Mouse (Mus musculus) heart, embryonic 10.5 days (tissue): Measurements from ENCODE around the gene H2al1m. TPM values are rescaled to one million over a fixed set of nuclear protein-coding genes. Genes with fewer than 3 reads are reported as not detected.
"Not testable (repeated sequence)": the region's sequence is repeated elsewhere in the genome, so short reads cannot be mapped to it uniquely, and the experiment has no call there.

ENCODE experiments used
- DNase-seq: peaks from one replicate; pipeline ENCODE4 v3.0.0-alpha.2; 2017; ENCODE audit warnings: low spot score
- H3K27ac ChIP-seq: fragments of 300-500 bp; sonication (generic); 2 replicates; pipeline ENCODE4 v1.5.1; 2016; ENCODE audit warnings: mild to moderate bottlenecking
- H3K27me3 ChIP-seq: fragments of 300-500 bp; sonication (generic); 2 replicates; pipeline ENCODE4 v1.6.1; 2016; ENCODE audit warnings: mild to moderate bottlenecking; ENCODE audit not compliant: poor library complexity, insufficient read depth, severe bottlenecking
- H3K36me3 ChIP-seq: fragments of 300-500 bp; sonication (generic); 2 replicates; pipeline ENCODE4 v1.6.1; 2016; ENCODE audit warnings: mild to moderate bottlenecking, moderate library complexity
- H3K4me1 ChIP-seq: fragments of 300-500 bp; sonication (generic); 2 replicates; pipeline ENCODE4 v1.6.1; 2016; ENCODE audit warnings: mild to moderate bottlenecking
- H3K4me3 ChIP-seq: fragments of 300-500 bp; sonication (generic); 2 replicates; pipeline ENCODE4 v1.5.1; 2016; ENCODE audit warnings: mild to moderate bottlenecking, moderate library complexity
- H3K9me3 ChIP-seq: fragments of 300-500 bp; sonication (generic); 2 replicates; pipeline ENCODE4 v1.6.1; 2016; ENCODE audit warnings: mild to moderate bottlenecking, moderate library complexity
- WGBS: fragments of 180-500 bp; shearing (Covaris S2); methylation state at CpG from one replicate; pipeline ENCODE4 v1.1.7; 2016; 5-methylcytosine and 5-hydroxymethylcytosine counted together
- polyA plus RNA-seq: library from polyadenylated mRNA; unstranded; fragments of >200 nt; fragmentation: Nextera tagmentation; extraction: Ambion mirVana; gene quantifications from 2 replicates; pipeline ENCODE4 v1.2.1, GENCODE M21; 2016

The H2al1m gene
- polyA plus RNA-seq, 1 experiment from 2014 or later: not detected

- peak within 1 kb of the TSS; percentile 85 for H3K27ac ChIP-seq
- no peaks in the 10 kb centered on the region for H3K4me1 ChIP-seq
- 11% methylated on average over 79 of the region's 94 CpGs for WGBS
- no peaks in the 10 kb centered on the region for H3K9me3 ChIP-seq
- peak; percentile 88 for DNase-seq
- H3K4me3 ChIP-seq: peak within 1 kb of the TSS; percentile 66
- peaks cover 11% of the 10 kb centered on the region; the same call in 1 of the 2 replicates for H3K27me3 ChIP-seq
- H3K36me3 ChIP-seq: no peaks in the 10 kb centered on the region
Observed at GRCm38 (mm10) chrX:9272460-9273361, 10.9 kb upstream of the H2al1m start, which contains the start of gene Xk. Gene Xk, plus strand, starts transcription at chrX:9272756.

- H3K4me1 ChIP-seq: no peaks in the 10 kb centered on the region
- WGBS: 47% methylated on average over 12 of the region's 12 CpGs
- no peaks in the 10 kb centered on the region for H3K36me3 ChIP-seq
- peak overlapping the region; percentile 66 for H3K4me3 ChIP-seq
- peak overlapping the region; percentile 85; the same call in 1 of the 2 replicates for H3K27ac ChIP-seq
- DNase-seq: no peak
- peaks cover 11% of the 10 kb centered on the region; the same call in 1 of the 2 replicates for H3K27me3 ChIP-seq
- H3K9me3 ChIP-seq: no peaks in the 10 kb centered on the region
Observed at GRCm38 (mm10) chrX:9273377-9274002, 10.1 kb upstream of the H2al1m start.

GRCm38 (mm10) chrX:9274321-9274720 lies 9.2 kb upstream of the H2al1m start:
- Histone ChIP-seq H3K36me3 (no peaks in the 10 kb centered on the region), H3K27ac (no peak overlapping the region), H3K9me3 (no peaks in the 10 kb centered on the region), H3K4me1 (no peaks in the 10 kb centered on the region), H3K27me3 (peaks cover 11% of the 10 kb centered on the region; the same call in 1 of the 2 replicates), H3K4me3 (no peak overlapping the region; the same call in 1 of the 2 replicates)
- DNase-seq: no peak
- WGBS: 68% methylated on average over 8 of the region's 8 CpGs

GRCm38 (mm10) chrX:9293140-9293829 lies 9.7 kb downstream of the H2al1m start:
- 79% methylated on average over 4 of the region's 4 CpGs for WGBS
- H3K9me3 ChIP-seq, DNase-seq, H3K36me3 ChIP-seq, H3K4me1 ChIP-seq, H3K4me3 ChIP-seq, H3K27me3 ChIP-seq, H3K27ac ChIP-seq: not testable (repeated sequence)

- Histone ChIP-seq H3K9me3 (no peaks in the 10 kb centered on the region), H3K4me1 (no peaks in the 10 kb centered on the region), H3K27me3 (no peaks in the 10 kb centered on the region), H3K4me3 (no peak overlapping the region), H3K36me3 (no peaks in the 10 kb centered on the region), H3K27ac (no peak overlapping the region)
- 74% methylated on average over 5 of the region's 5 CpGs for WGBS
- peak; percentile 77 for DNase-seq
Observed at GRCm38 (mm10) chrX:9298413-9298864, 14.9 kb downstream of the H2al1m start.

- 83% methylated on average over 5 of the region's 5 CpGs for WGBS
- no peaks in the 10 kb centered on the region for H3K36me3 ChIP-seq
- DNase-seq: no peak
- no peak overlapping the region for H3K27ac ChIP-seq
- no peaks in the 10 kb centered on the region for H3K4me1 ChIP-seq
- no peak overlapping the region for H3K4me3 ChIP-seq
- H3K9me3 ChIP-seq: no peaks in the 10 kb centered on the region
- H3K27me3 ChIP-seq: no peaks in the 10 kb centered on the region
Observed at GRCm38 (mm10) chrX:9302791-9303190, 19.2 kb downstream of the H2al1m start.

GRCm38 (mm10) chrX:9303455-9303854 lies 19.9 kb downstream of the H2al1m start:
- Histone ChIP-seq H3K36me3 (no peaks in the 10 kb centered on the region), H3K27ac (no peak overlapping the region), H3K4me3 (no peak overlapping the region), H3K4me1 (no peaks in the 10 kb centered on the region), H3K27me3 (no peaks in the 10 kb centered on the region), H3K9me3 (no peaks in the 10 kb centered on the region)
- 58% methylated on average over 1 of the region's 1 CpGs for WGBS
- DNase-seq: no peak

GRCm38 (mm10) chrX:9316457-9316856 lies 32.9 kb downstream of the H2al1m start:
- not testable (repeated sequence) for H3K36me3 ChIP-seq

GRCm38 (mm10) chrX:9327954-9328353 lies 44.4 kb downstream of the H2al1m start:
- H3K27me3 ChIP-seq, H3K9me3 ChIP-seq, H3K4me1 ChIP-seq, H3K4me3 ChIP-seq, H3K27ac ChIP-seq, DNase-seq, H3K36me3 ChIP-seq: not testable (repeated sequence)
- 88% methylated on average over 17 of the region's 26 CpGs for WGBS

More at GRCm38 (mm10) chrX:9316457-9316856, 32.9 kb downstream of the H2al1m start:
- H3K27me3 ChIP-seq, H3K4me1 ChIP-seq, H3K4me3 ChIP-seq, H3K27ac ChIP-seq, DNase-seq, H3K9me3 ChIP-seq: not testable (repeated sequence)

GRCm38 (mm10) chrX:9332366-9332962 lies 48.9 kb downstream of the H2al1m start:
- H3K36me3 ChIP-seq, H3K9me3 ChIP-seq, H3K27me3 ChIP-seq, H3K27ac ChIP-seq, H3K4me3 ChIP-seq, DNase-seq, H3K4me1 ChIP-seq: not testable (repeated sequence)
- 86% methylated on average over 12 of the region's 12 CpGs for WGBS

GRCm38 (mm10) chrX:9333035-9333434 lies 49.5 kb downstream of the H2al1m start:
- H3K4me1 ChIP-seq, H3K27ac ChIP-seq, DNase-seq, H3K36me3 ChIP-seq, H3K9me3 ChIP-seq, H3K27me3 ChIP-seq, H3K4me3 ChIP-seq: not testable (repeated sequence)
- WGBS: 48% methylated on average over 2 of the region's 2 CpGs
